Mouse (Mus musculus) liver, embryonic 14.5 days (tissue): ENCODE measurements around the gene Nudt5. TPM values are rescaled to one million over a fixed set of nuclear protein-coding genes. Genes with fewer than 3 reads are reported as not detected.

Experiments
- ATAC-seq: fragments of 200-750 bp; cut with Nextera tagmentation; 2 replicates; pipeline ENCODE4 v1.8.0; 2017; ENCODE audit warnings: moderate number of reproducible peaks, mild to moderate bottlenecking, moderate library complexity; ENCODE audit not compliant: insufficient read depth
- DNase-seq, 3 experiments: peaks; one replicate each; pipeline ENCODE4 v3.0.0-alpha.2; 2012 to 2013; ENCODE audit warnings: low read depth in 3 of 3, low spot score in 3 of 3
- H3K27ac ChIP-seq: fragments of 300-500 bp; sonication (generic); 2 replicates; pipeline ENCODE4 v1.5.1; 2014; ENCODE audit warnings: moderate library complexity, mild to moderate bottlenecking, control low read depth, inconsistent platforms
- H3K27me3 ChIP-seq: fragments of 300-500 bp; sonication (generic); 2 replicates; pipeline ENCODE4 v1.6.1; 2014; ENCODE audit warnings: mild to moderate bottlenecking, low read length, moderate library complexity; ENCODE audit not compliant: control insufficient read depth, insufficient read depth
- H3K36me3 ChIP-seq: fragments of 300-500 bp; sonication (generic); replicated peaks from 2 replicates; pipeline ENCODE4 v1.6.1; 2014; ENCODE audit warnings: low read depth; ENCODE audit not compliant: control insufficient read depth, insufficient read depth
- H3K4me1 ChIP-seq, 2 experiments: fragments of 200-500 bp in 1 of 2; fragments of 300-500 bp in 1 of 2; sonication (generic) in 1 of 2; replicated peaks; 2 replicates each; pipeline ENCODE4 v1.6.1; 2012 to 2014; ENCODE audit warnings: antibody characterized with exemption in 1 of 2, inconsistent platforms in 1 of 2, low read length in 1 of 2; ENCODE audit not compliant: control insufficient read depth in 2 of 2, insufficient read depth in 2 of 2
- H3K4me2 ChIP-seq: fragments of 300-500 bp; sonication (generic); 2 replicates; pipeline ENCODE4 v1.6.1; 2014; ENCODE audit warnings: low read depth, mild to moderate bottlenecking, control low read depth, moderate library complexity
- H3K4me3 ChIP-seq, 2 experiments: fragments of 200-500 bp in 1 of 2; fragments of 300-500 bp in 1 of 2; sonication (generic) in 1 of 2; 2 replicates each; pipeline ENCODE4 v1.5.1; 2012 to 2014; ENCODE audit warnings: low read depth in 2 of 2, low read length in 2 of 2, mild to moderate bottlenecking in 2 of 2, control low read depth in 1 of 2, inconsistent platforms in 1 of 2, moderate library complexity in 1 of 2; ENCODE audit not compliant: insufficient read depth in 1 of 2
- H3K9ac ChIP-seq: fragments of 300-500 bp; sonication (generic); replicated peaks from 2 replicates; pipeline ENCODE4 v1.6.1; 2014; ENCODE audit warnings: mild to moderate bottlenecking, control low read depth, moderate library complexity
- H3K9me3 ChIP-seq: fragments of 300-500 bp; sonication (generic); 2 replicates; pipeline ENCODE4 v1.6.1; 2016; ENCODE audit warnings: low read length, mixed read lengths; ENCODE audit not compliant: control insufficient read depth
- CTCF ChIP-seq: IDR thresholded peaks from 2 replicates; pipeline ENCODE4 v1.5.1; 2016; ENCODE audit warnings: antibody characterized with exemption, low read depth, control low read depth
- EP300 ChIP-seq: IDR thresholded peaks from 2 replicates; pipeline ENCODE4 v1.6.1; 2016; ENCODE audit warnings: antibody characterized with exemption, low read depth
- WGBS: fragments of 180-500 bp; shearing (Covaris S2); extraction: QIAGEN DNeasy Blood & Tissue Kit; methylation state at CpG from one replicate; pipeline ENCODE4 v1.1.7; 2014; ENCODE audit not compliant: insufficient replicate concordance; 5-methylcytosine and 5-hydroxymethylcytosine counted together
- polyA plus RNA-seq, 2 experiments: library from polyadenylated mRNA; depleted of rRNA in 1 of 2; stranded (reverse) in 1 of 2; unstranded in 1 of 2; fragments of >200 nt; fragmentation: Nextera tagmentation in 1 of 2; extraction: Ambion mirVana in 1 of 2; gene quantifications; 2 replicates each; pipeline versions ENCODE4 v1.2.1 to v1.2.3; 2012 to 2014

The Nudt5 gene
- polyA plus RNA-seq, 2 experiments: 17.8 to 47.3 TPM

- Histone ChIP-seq H3K4me2 (no peak within 1 kb of the TSS), H3K4me3 (no peak within 1 kb of the TSS), H3K9ac (no peak within 1 kb of the TSS), H3K9me3 (no peaks in the 10 kb centered on the region), H3K27ac (no peak within 1 kb of the TSS), H3K36me3 (peaks cover 46% of the 10 kb centered on the region), H3K4me1 (no peaks in the 10 kb centered on the region), H3K27me3 (no peaks in the 10 kb centered on the region)
- DNase-seq: no peak
- TF ChIP-seq CTCF (no peak), EP300 (no peak)
- WGBS: 88% methylated on average over 3 of the region's 3 CpGs
- no peak for ATAC-seq
Observed at GRCm38 (mm10) chr2:5862834-5863233, 18.0 kb downstream of the Nudt5 start, which contains the start of gene Gm13199. Gene Gm13199 (minus strand): TSS chr2:5862934.

GRCm38 (mm10) chr2:5867681-5868080, 22.9 kb downstream of the Nudt5 start:
- Histone ChIP-seq H3K9ac (no peak overlapping the region), H3K27ac (no peak overlapping the region), H3K27me3 (no peaks in the 10 kb centered on the region), H3K9me3 (no peaks in the 10 kb centered on the region), H3K4me3 (no peak overlapping the region), H3K4me1 (no peaks in the 10 kb centered on the region), H3K36me3 (peaks cover 30% of the 10 kb centered on the region), H3K4me2 (no peak overlapping the region)
- no peak for TF ChIP-seq EP300
- no peak for TF ChIP-seq CTCF
- WGBS: 74% methylated on average over 2 of the region's 2 CpGs
- DNase-seq (no peak), ATAC-seq (no peak)

GRCm38 (mm10) chr2:5869746-5870145, 24.9 kb downstream of the Nudt5 start:
- TF ChIP-seq EP300: no peak
- TF ChIP-seq CTCF: no peak
- H3K9me3 ChIP-seq: no peaks in the 10 kb centered on the region
- H3K27ac ChIP-seq: no peak overlapping the region
- no peak overlapping the region for H3K9ac ChIP-seq
- H3K27me3 ChIP-seq: no peaks in the 10 kb centered on the region
- ATAC-seq: no peak
- H3K4me2 ChIP-seq: no peak overlapping the region
- no peak for DNase-seq
- no peak overlapping the region for H3K4me3 ChIP-seq
- 85% methylated on average over 5 of the region's 5 CpGs for WGBS
- H3K36me3 ChIP-seq: peaks cover 39% of the 10 kb centered on the region
- H3K4me1 ChIP-seq: no peaks in the 10 kb centered on the region

GRCm38 (mm10) chr2:5877446-5877845, 32.6 kb downstream of the Nudt5 start:
- WGBS: 67% methylated on average over 3 of the region's 3 CpGs
- no peak overlapping the region for H3K4me2 ChIP-seq
- peaks cover 0 to 4% of the 10 kb centered on the region in 2 experiments; a peak in 1 of 4 replicates for H3K4me1 ChIP-seq
- TF ChIP-seq EP300 (no peak), CTCF (no peak)
- ATAC-seq: no peak
- H3K9ac ChIP-seq: no peak overlapping the region
- H3K4me3 ChIP-seq: no peak overlapping the region
- H3K27me3 ChIP-seq: no peaks in the 10 kb centered on the region
- H3K36me3 ChIP-seq: peaks cover 33% of the 10 kb centered on the region
- no peak for DNase-seq
- no peaks in the 10 kb centered on the region for H3K9me3 ChIP-seq
- H3K27ac ChIP-seq: no peak overlapping the region

- DNase-seq (no peak), ATAC-seq (no peak)
- Histone ChIP-seq H3K9me3 (no peaks in the 10 kb centered on the region), H3K4me3 (no peak overlapping the region), H3K27ac (no peak overlapping the region), H3K4me2 (no peak overlapping the region), H3K27me3 (no peaks in the 10 kb centered on the region), H3K36me3 (peaks cover 6% of the 10 kb centered on the region), H3K4me1 (peaks cover 9 to 10% of the 10 kb centered on the region in 2 experiments), H3K9ac (no peak overlapping the region)
- WGBS: 57% methylated on average over 5 of the region's 5 CpGs
- TF ChIP-seq EP300 (no peak), CTCF (no peak)
Observed at GRCm38 (mm10) chr2:5888865-5889264, 44.0 kb downstream of the Nudt5 start.
